Mouse (Mus musculus) olfactory bulb, adult 2 months (tissue): ENCODE results near the gene Ncor1. TPM values are rescaled to one million over a fixed set of nuclear protein-coding genes. Genes with fewer than 3 reads are reported as not detected.

ENCODE experiments used
- H3K27ac ChIP-seq: fragments of 200-500 bp; 2 replicates; pipeline ENCODE4 v1.5.1; 2012; ENCODE audit warnings: low read depth, low read length; ENCODE audit not compliant: insufficient read depth
- H3K4me1 ChIP-seq: fragments of 200-500 bp; 2 replicates; pipeline ENCODE4 v1.6.1; 2012; ENCODE audit warnings: low read length; ENCODE audit not compliant: control insufficient read depth, insufficient read depth
- H3K4me3 ChIP-seq: fragments of 200-500 bp; 2 replicates; pipeline ENCODE4 v1.5.1; 2012; ENCODE audit warnings: mild to moderate bottlenecking, low read depth, low read length, moderate library complexity; ENCODE audit not compliant: insufficient read depth
- CTCF ChIP-seq: fragments of 200-500 bp; IDR thresholded peaks from 2 replicates; pipeline ENCODE4 v1.5.1; 2012; ENCODE audit warnings: low read depth, mild to moderate bottlenecking, low read length, moderate library complexity; ENCODE audit not compliant: insufficient read depth
- POLR2A ChIP-seq: fragments of 200-500 bp; IDR thresholded peaks from 2 replicates; pipeline ENCODE4 v1.6.1; 2012; ENCODE audit warnings: mild to moderate bottlenecking, low read depth, low read length, moderate library complexity; ENCODE audit not compliant: insufficient read depth
- WGBS: fragments of 180-500 bp; shearing (Covaris S2); methylation state at CpG from one replicate; pipeline ENCODE4 v1.1.7; 2018; 5-methylcytosine and 5-hydroxymethylcytosine counted together
- polyA plus RNA-seq: library from polyadenylated mRNA; stranded (reverse); fragments of >200 nt; gene quantifications from 2 replicates; pipeline ENCODE4 v1.2.4, GENCODE M21; 2012; ENCODE audit warnings: low replicate concordance; ENCODE audit not compliant: missing spikeins, insufficient read depth, insufficient read length

The Ncor1 gene
- polyA plus RNA-seq, 1 experiment: 538 TPM

DNA sequence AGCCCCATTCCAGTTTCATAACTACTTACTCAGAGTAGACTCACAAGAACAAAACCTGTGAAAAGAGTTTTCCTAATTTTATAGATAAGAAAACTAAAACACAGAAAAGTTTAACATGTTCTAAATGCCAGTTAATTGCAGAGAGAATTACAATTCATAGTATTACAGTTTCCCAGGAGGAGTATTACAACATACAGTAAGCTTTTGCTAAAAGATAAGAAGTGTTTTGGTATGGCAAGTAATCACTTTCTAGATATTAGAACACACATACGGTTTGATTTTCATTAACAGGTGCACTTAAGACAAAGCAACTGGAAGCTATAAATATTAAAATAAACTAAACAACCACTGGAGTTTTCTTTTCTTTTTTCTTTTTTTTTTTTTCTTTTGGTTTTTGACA, 3.1 kb downstream of the Ncor1 start:
- H3K4me3 ChIP-seq: no peak overlapping the region
- 32% methylated on average over 1 of the region's 1 CpGs for WGBS

DNA sequence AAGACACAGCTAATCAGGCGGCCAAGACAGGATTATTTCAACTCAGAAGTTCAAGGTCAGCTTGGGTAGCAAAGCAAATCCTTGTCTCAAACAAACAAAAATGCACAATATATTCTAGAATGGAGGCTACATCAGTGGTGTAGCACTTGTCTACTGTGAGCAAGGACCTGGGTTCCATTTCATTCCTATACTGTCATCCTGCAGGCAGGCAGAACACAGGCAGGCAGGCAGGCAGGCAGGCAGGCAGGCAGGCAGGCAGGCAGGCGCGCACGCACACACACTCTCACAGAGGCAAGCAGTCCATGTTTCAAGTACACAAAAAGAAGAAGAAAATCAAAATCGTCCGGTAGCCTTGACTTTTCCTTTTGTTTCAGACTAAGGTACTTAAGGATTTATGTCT, 9.4 kb downstream of the Ncor1 start:
- TF ChIP-seq CTCF (no peak), POLR2A (no peak)
- Histone ChIP-seq H3K27ac (no peak overlapping the region), H3K4me1 (no peaks in the 10 kb centered on the region), H3K4me3 (no peak overlapping the region)
- 83% methylated on average over 6 of the region's 6 CpGs for WGBS

More for the DNA sequence above, 3.1 kb downstream of the Ncor1 start:
- H3K27ac ChIP-seq: no peak overlapping the region
- TF ChIP-seq POLR2A: no peak
- TF ChIP-seq CTCF: no peak
- H3K4me1 ChIP-seq: peaks cover 2% of the 10 kb centered on the region; the same call in 1 of the 2 replicates

DNA sequence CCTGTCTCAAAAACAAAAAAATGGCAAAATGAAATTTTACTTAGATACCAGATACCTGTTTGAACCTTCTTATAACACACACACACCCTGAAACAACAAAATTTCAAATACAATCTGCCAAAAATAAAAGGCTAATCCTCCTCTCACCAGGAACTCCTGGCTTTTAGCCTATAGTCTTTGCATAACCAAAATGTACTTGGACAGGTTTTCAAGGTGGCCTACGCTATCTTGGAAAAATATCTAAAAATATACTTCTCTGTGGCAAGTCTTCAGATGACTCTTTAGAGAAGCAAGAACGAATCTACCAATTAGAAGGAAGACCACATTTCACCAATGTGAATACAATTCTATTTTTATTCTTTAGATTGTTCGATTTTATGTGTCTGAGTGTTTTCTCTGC, 12.5 kb downstream of the Ncor1 start:
- Histone ChIP-seq H3K4me3 (no peak overlapping the region), H3K4me1 (no peaks in the 10 kb centered on the region), H3K27ac (no peak overlapping the region)
- WGBS: 52% methylated on average over 3 of the region's 3 CpGs
- TF ChIP-seq CTCF (no peak), POLR2A (no peak)

DNA sequence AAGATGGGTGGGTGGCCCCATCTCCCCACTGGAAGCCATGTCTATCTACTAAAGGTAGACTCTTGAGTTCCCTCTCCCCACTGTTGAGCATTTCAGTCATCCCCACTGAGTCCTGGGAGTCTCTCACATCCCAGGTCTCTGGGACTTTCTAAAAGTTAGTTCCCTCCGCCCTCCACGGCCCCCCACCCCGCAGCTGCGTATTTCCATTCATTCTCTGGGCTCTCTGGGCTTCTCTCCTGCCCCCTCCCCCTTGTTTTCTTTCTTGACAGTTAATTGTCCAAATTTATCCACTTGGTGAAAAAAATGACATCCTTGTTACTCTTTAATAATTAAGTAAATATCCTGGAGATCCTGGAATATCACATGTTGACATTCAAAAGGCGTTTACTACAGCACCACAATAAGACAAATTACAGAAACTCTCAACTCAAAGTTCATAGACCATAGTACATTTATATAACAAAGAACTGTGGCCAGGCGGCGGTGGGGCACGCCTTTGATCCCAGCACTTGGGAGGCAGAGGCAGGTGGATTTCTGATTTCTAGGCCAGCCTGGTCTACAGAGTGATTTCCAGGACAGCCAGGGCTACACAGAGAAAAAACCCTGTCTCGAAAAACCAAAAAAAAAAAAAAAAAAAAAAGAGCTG, 17.5 kb downstream of the Ncor1 start:
- 92% methylated on average over 9 of the region's 9 CpGs for WGBS
- TF ChIP-seq CTCF: no peak
- TF ChIP-seq POLR2A: no peak

DNA sequence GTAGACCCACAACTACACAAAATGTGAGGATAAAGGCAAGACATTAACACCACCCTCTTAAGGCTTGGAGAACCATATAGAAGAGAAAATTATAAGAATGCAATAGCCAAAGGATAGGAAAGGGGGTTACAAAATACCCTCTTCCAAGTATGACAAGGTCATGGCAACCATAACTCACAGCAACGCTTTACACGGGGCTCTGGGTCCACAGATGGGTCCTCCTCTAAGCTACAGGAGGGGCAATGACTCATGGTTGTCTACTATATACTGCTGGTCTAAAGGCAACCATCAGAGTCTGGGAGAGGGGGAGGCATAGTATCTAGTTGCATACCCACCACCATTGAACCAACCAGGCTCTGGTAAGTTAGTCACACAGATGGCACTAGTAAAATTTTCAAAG, 26.1 kb downstream of the Ncor1 start:
- H3K27ac ChIP-seq: no peak overlapping the region
- H3K4me1 ChIP-seq: no peaks in the 10 kb centered on the region
- TF ChIP-seq CTCF: no peak
- TF ChIP-seq POLR2A: no peak
- H3K4me3 ChIP-seq: no peak overlapping the region
- WGBS: 77% methylated on average over 2 of the region's 2 CpGs

More for the DNA sequence above, 17.5 kb downstream of the Ncor1 start:
- Histone ChIP-seq H3K4me3 (no peak overlapping the region), H3K4me1 (no peaks in the 10 kb centered on the region), H3K27ac (no peak overlapping the region)

DNA sequence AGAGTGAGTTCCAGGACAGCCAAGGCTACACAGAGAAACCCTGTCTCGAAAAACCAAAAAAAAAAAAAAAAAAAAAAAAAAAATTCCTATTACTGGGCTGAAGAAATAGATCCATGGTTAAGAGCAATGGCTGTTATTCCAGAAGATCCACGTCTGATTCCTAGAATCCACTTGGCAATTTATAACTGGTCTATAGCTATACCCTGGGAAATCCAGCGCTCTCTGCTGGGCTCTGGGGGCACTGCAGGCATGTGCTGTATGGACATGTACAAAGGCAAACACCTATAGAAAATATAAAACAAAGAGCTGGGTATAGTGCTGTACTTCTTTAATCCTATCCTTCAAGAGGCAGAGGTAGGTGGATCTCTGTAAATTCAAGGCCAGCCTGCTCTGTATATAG, 31.2 kb downstream of the Ncor1 start:
- no peak for TF ChIP-seq CTCF
- no peak for TF ChIP-seq POLR2A
- Histone ChIP-seq H3K4me3 (no peak overlapping the region), H3K4me1 (0 out of 2 replicates have a peak, but pooled peaks cover 2% of the 10 kb centered on the region), H3K27ac (no peak overlapping the region)
- WGBS: 86% methylated on average over 2 of the region's 3 CpGs

DNA sequence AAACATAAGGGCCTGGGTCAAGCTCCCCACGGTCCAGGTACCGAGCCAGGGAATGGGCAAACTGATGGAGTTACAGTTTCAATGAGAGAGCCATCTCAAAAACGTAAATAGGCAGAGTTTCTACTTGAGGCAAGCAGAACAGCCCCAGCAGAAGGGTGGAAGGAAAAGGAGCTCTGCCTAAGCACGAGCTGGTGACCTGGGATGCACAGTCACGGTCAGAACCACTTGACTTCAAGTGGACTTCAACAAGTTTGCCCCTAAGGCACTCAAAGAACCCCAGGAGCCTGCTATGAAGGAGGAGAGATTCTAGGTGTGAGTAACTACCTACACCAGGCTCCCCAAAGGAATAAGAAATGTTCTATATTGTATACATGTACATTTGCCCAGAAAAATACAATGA, 32.1 kb downstream of the Ncor1 start:
- TF ChIP-seq CTCF (no peak), POLR2A (no peak)
- Histone ChIP-seq H3K4me3 (no peak overlapping the region), H3K27ac (no peak overlapping the region), H3K4me1 (0 out of 2 replicates have a peak, but pooled peaks cover 2% of the 10 kb centered on the region)
- 85% methylated on average over 5 of the region's 5 CpGs for WGBS

DNA sequence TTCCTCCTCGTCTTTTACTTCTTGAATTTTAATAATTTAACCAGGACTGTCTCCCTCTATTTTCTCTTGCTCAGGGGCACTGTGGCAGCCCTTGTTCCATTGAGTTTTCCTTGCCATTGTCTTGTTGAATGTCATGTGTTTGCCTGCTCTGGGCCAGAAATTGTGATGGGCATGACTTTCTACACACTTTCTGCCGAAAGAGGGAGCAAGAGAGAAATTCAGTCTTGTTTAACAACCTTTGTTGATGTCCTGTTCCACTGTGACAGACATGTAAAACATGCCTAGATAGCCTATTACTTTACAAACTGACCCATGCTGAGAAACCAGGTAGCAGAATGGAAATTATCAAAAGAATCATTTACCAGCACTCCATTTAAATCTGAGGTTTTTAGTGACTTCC, 33.8 kb downstream of the Ncor1 start:
- Histone ChIP-seq H3K4me1 (0 out of 2 replicates have a peak, but pooled peaks cover 2% of the 10 kb centered on the region), H3K4me3 (no peak overlapping the region), H3K27ac (no peak overlapping the region)
- WGBS: 35% methylated on average over 2 of the region's 2 CpGs
- TF ChIP-seq CTCF: no peak
- TF ChIP-seq POLR2A: no peak

DNA sequence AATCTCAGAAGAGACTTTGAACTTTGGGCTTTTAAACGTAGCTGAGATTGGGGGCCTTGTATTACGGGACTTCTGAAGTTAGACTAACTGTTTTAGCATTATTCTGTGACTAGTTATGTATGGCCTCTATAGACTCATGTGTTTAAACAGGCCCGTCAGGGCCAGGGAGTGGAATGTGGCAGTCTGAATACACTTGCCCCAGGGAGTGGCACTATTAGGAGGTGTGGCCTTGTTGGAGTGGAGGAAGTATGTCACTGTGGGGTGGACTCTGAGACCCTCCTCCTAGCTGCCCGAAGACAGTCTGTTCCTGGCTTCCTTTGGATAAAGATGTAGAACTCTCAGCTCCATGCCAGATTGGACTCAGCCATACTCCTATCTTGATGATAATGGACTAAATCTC, 43.3 kb downstream of the Ncor1 start:
- no peaks in the 10 kb centered on the region for H3K4me1 ChIP-seq
- H3K4me3 ChIP-seq: no peak overlapping the region
- TF ChIP-seq CTCF (no peak), POLR2A (no peak)
- WGBS: 91% methylated on average over 4 of the region's 4 CpGs
- no peak overlapping the region for H3K27ac ChIP-seq
